In genomic region chr17:10161258-10161657, GRCm38 (mm10) we compare ENCODE assay signal across 31 mouse cellular contexts.
A peak's percentile ranks its signal among the peaks of the same experiment; 100 is the strongest.
DNase-seq lines count a peak whose midpoint lies in the region; TF ChIP-seq lines count a peak whose summit lies in the region.
"Had no signal": no experiment of that assay in that cellular context is flagged by ENCODE, and none has a peak within 500 bp of the region (broad histone marks: within the 10 kb centered on the region; RNA-seq: fewer than 3 reads in every experiment).

No protein-coding gene starts in this region.

- no peak overlapping the region for H3K4me3 ChIP-seq in gastrocnemius, adult 2 months
- H3K4me3 ChIP-seq: embryonic facial prominence, embryonic 10.5 days; embryonic facial prominence, embryonic 15.5 days; forebrain, embryonic 12.5 days; heart, embryonic 15.5 days; kidney, embryonic 15.5 days; limb, embryonic 10.5 days; limb, embryonic 15.5 days; liver, embryonic 15.5 days; midbrain, embryonic 10.5 days; myocyte; neural tube, embryonic 12.5 days had no signal

- H3K27ac ChIP-seq in gastrocnemius, adult 2 months = no peak overlapping the region
- H3K27ac ChIP-seq: embryonic facial prominence, embryonic 10.5 days; embryonic facial prominence, embryonic 15.5 days; forebrain, embryonic 12.5 days; heart, embryonic 15.5 days; kidney, embryonic 15.5 days; limb, embryonic 10.5 days; limb, embryonic 15.5 days; liver, embryonic 15.5 days; midbrain, embryonic 10.5 days; neural tube, embryonic 12.5 days; stomach, postnatal 0 days had no signal

- no peak for TF ChIP-seq CTCF in gastrocnemius, adult 2 months (IDR thresholded peaks at IDR 0.05)

- intact Hi-C loops in gastrocnemius, adult 2 months (cut with DNase I) = no loop called here
- intact Hi-C loops in gastrocnemius, postnatal 36 days (cut with DNase I) = no loop called here

- DNase-seq in gastrocnemius, adult 2 months = peak; percentile 30
- DNase-seq in gastrocnemius, postnatal 36 days = no peak
- DNase-seq in lung, postnatal 14 days = peak; percentile 12
- no peak for DNase-seq in lung, postnatal 4 days
- DNase-seq in urinary bladder, postnatal 25 days (ENCODE audit: low spot score) = peak; percentile 3
- DNase-seq in urinary bladder, postnatal 4 days (ENCODE audit: low spot score in 2 of 2) = no peak
- DNase-seq in kidney, postnatal 14 days = no peak
- DNase-seq: adrenal gland, postnatal 14 days; cerebellum, adult 2 months; cerebellum, postnatal 25 days; forebrain, postnatal 0 days; gastrocnemius, postnatal 25 days; kidney, adult 18-20 months; kidney, postnatal 4 days; layer of hippocampus, adult 9-11 months; lung, embryonic 14.5 days; right cerebral cortex, adult 18-20 months; thymus, adult 18-20 months; thymus, postnatal 25 days had no signal

Comparison
In these comparisons a context has a peak if more than half of its experiments do, and no peak if none do; other contexts are left out.
1. DNase-seq: peak in gastrocnemius, adult 2 months (single experiment), lung, postnatal 14 days (single experiment) and urinary bladder, postnatal 25 days (single experiment); none in gastrocnemius, postnatal 36 days (0 of 2), lung, postnatal 4 days (0 of 2), urinary bladder, postnatal 4 days (0 of 2) and kidney, postnatal 14 days (single experiment).